Mouse (Mus musculus) intestine, embryonic 16.5 days (tissue): ENCODE data around the gene Nop2. TPM values are rescaled to one million over a fixed set of nuclear protein-coding genes. Genes with fewer than 3 reads are reported as not detected.
A peak's percentile ranks its signal among the peaks of the same experiment; 100 is the strongest.

Source experiments
- ATAC-seq: fragments of 200-750 bp; cut with Nextera tagmentation; 2 replicates; pipeline ENCODE4 v1.8.0; 2017; ENCODE audit warnings: moderate TSS enrichment, moderate library complexity
- H3K27ac ChIP-seq: fragments of 300-500 bp; sonication (generic); 2 replicates; pipeline ENCODE4 v1.5.1; 2014; ENCODE audit warnings: mild to moderate bottlenecking, low read length
- H3K27me3 ChIP-seq: fragments of 300-500 bp; sonication (generic); replicated peaks from 2 replicates; pipeline ENCODE4 v1.6.1; 2014; ENCODE audit warnings: low read length, control low read depth, mixed read lengths; ENCODE audit not compliant: control insufficient read depth, insufficient read depth
- H3K36me3 ChIP-seq: fragments of 300-500 bp; sonication (generic); 2 replicates; pipeline ENCODE4 v1.6.1; 2014; ENCODE audit warnings: low read length, control low read depth; ENCODE audit not compliant: control insufficient read depth, insufficient read depth
- H3K4me1 ChIP-seq: fragments of 300-500 bp; sonication (generic); 2 replicates; pipeline ENCODE4 v1.6.1; 2014; ENCODE audit warnings: low read length, control low read depth, mixed read lengths; ENCODE audit not compliant: control insufficient read depth, insufficient read depth
- H3K4me2 ChIP-seq: fragments of 300-500 bp; sonication (generic); 2 replicates; pipeline ENCODE4 v1.6.1; 2014; ENCODE audit warnings: low read depth, low read length, control low read depth
- H3K4me3 ChIP-seq: fragments of 300-500 bp; sonication (generic); 2 replicates; pipeline ENCODE4 v1.5.1; 2014; ENCODE audit warnings: mild to moderate bottlenecking, low read length
- H3K9ac ChIP-seq: fragments of 300-500 bp; sonication (generic); 2 replicates; pipeline ENCODE4 v1.6.1; 2014; ENCODE audit warnings: low read depth, low read length
- H3K9me3 ChIP-seq: fragments of 300-500 bp; sonication (generic); 2 replicates; pipeline ENCODE4 v1.6.1; 2016; ENCODE audit warnings: low read length, control low read depth; ENCODE audit not compliant: control insufficient read depth
- WGBS: fragments of 180-500 bp; shearing (Covaris S2); extraction: QIAGEN DNeasy Blood & Tissue Kit; methylation state at CpG from one replicate; pipeline ENCODE4 v1.1.7; 2014; 5-methylcytosine and 5-hydroxymethylcytosine counted together
- polyA plus RNA-seq: library from polyadenylated mRNA; unstranded; fragments of >200 nt; fragmentation: Nextera tagmentation; extraction: Ambion mirVana; gene quantifications from 2 replicates; pipeline ENCODE4 v1.2.1, GENCODE M21; 2015

Gene Nop2
- polyA plus RNA-seq, 1 experiment from 2014 or later = 66.8 TPM

- 3% methylated on average over 20 of the region's 20 CpGs for WGBS
- Histone ChIP-seq H3K4me1 (peaks cover 38% of the 10 kb centered on the region), H3K27me3 (no peaks in the 10 kb centered on the region), H3K4me2 (peak overlapping the region; percentile 83), H3K27ac (peak overlapping the region; percentile 94), H3K4me3 (peak overlapping the region; percentile 91), H3K36me3 (peaks cover under 1% of the 10 kb centered on the region), H3K9me3 (no peaks in the 10 kb centered on the region), H3K9ac (peak overlapping the region; percentile 98)
- no peak for ATAC-seq
Observed at GRCm38 (mm10) chr6:125163801-125164657, 32.3 kb downstream of the Nop2 start.

- H3K27ac ChIP-seq = peak overlapping the region; percentile 94
- peaks cover 38% of the 10 kb centered on the region for H3K4me1 ChIP-seq
- H3K36me3 ChIP-seq = peaks cover 6% of the 10 kb centered on the region
- no peaks in the 10 kb centered on the region for H3K9me3 ChIP-seq
- peak; percentile 2 for ATAC-seq
- WGBS = under 1% methylated on average over 39 of the region's 39 CpGs
- peak overlapping the region; percentile 83 for H3K4me2 ChIP-seq
- peak overlapping the region; percentile 91 for H3K4me3 ChIP-seq
- H3K9ac ChIP-seq = peak overlapping the region; percentile 98
- H3K27me3 ChIP-seq = no peaks in the 10 kb centered on the region
Observed at GRCm38 (mm10) chr6:125164672-125165327, 33.1 kb downstream of the Nop2 start.

- H3K4me3 ChIP-seq = peak overlapping the region; percentile 91
- peak; percentile 85 for ATAC-seq
- peaks cover 8% of the 10 kb centered on the region for H3K36me3 ChIP-seq
- peaks cover 38% of the 10 kb centered on the region for H3K4me1 ChIP-seq
- peak overlapping the region; percentile 83 for H3K4me2 ChIP-seq
- WGBS = under 1% methylated on average over 36 of the region's 36 CpGs
- no peaks in the 10 kb centered on the region for H3K9me3 ChIP-seq
- no peaks in the 10 kb centered on the region for H3K27me3 ChIP-seq
- peak overlapping the region; percentile 99 for H3K27ac ChIP-seq
- peak overlapping the region; percentile 98 for H3K9ac ChIP-seq
Observed at GRCm38 (mm10) chr6:125165328-125165891, 33.7 kb downstream of the Nop2 start.

- H3K9ac ChIP-seq = peak within 1 kb of the TSS; percentile 98
- H3K4me2 ChIP-seq = peak within 1 kb of the TSS; percentile 83
- no peaks in the 10 kb centered on the region for H3K27me3 ChIP-seq
- ATAC-seq = peak; percentile 83
- peak within 1 kb of the TSS; percentile 99 for H3K27ac ChIP-seq
- under 1% methylated on average over 18 of the region's 18 CpGs for WGBS
- H3K36me3 ChIP-seq = peaks cover 14% of the 10 kb centered on the region; the same call in 1 of the 2 replicates
- H3K4me1 ChIP-seq = peaks cover 34% of the 10 kb centered on the region
- H3K9me3 ChIP-seq = no peaks in the 10 kb centered on the region
- peak within 1 kb of the TSS; percentile 91 for H3K4me3 ChIP-seq
Observed at GRCm38 (mm10) chr6:125166051-125166751, 34.5 kb downstream of the Nop2 start, which contains the start of gene Gapdh. Gene Gapdh, minus strand, starts transcription at chr6:125166467.

- Histone ChIP-seq H3K9ac (peak overlapping the region; percentile 77), H3K9me3 (no peaks in the 10 kb centered on the region), H3K4me2 (peak overlapping the region; percentile 82), H3K27me3 (no peaks in the 10 kb centered on the region), H3K4me3 (peak overlapping the region; percentile 91), H3K36me3 (peaks cover 21% of the 10 kb centered on the region; the same call in 1 of the 2 replicates), H3K4me1 (peaks cover 29% of the 10 kb centered on the region), H3K27ac (peak overlapping the region; percentile 99)
- ATAC-seq = peak; percentile 61
- WGBS = 13% methylated on average over 10 of the region's 10 CpGs
Observed at GRCm38 (mm10) chr6:125166861-125167650, 35.3 kb downstream of the Nop2 start.

GRCm38 (mm10) chr6:125168086-125168485 is 36.4 kb downstream of the Nop2 start:
- H3K9me3 ChIP-seq = no peaks in the 10 kb centered on the region
- H3K27ac ChIP-seq = no peak overlapping the region
- 91% methylated on average over 14 of the region's 14 CpGs for WGBS
- no peak overlapping the region for H3K4me3 ChIP-seq
- H3K4me1 ChIP-seq = peaks cover 25% of the 10 kb centered on the region
- H3K36me3 ChIP-seq = peaks cover 21% of the 10 kb centered on the region; the same call in 1 of the 2 replicates
- no peak overlapping the region for H3K4me2 ChIP-seq
- H3K9ac ChIP-seq = no peak overlapping the region
- H3K27me3 ChIP-seq = no peaks in the 10 kb centered on the region
- no peak for ATAC-seq

- H3K4me3 ChIP-seq = no peak overlapping the region
- peaks cover 15% of the 10 kb centered on the region for H3K4me1 ChIP-seq
- no peaks in the 10 kb centered on the region for H3K27me3 ChIP-seq
- H3K36me3 ChIP-seq = peaks cover 34% of the 10 kb centered on the region
- WGBS = 80% methylated on average over 6 of the region's 6 CpGs
- H3K9ac ChIP-seq = no peak overlapping the region
- no peaks in the 10 kb centered on the region for H3K9me3 ChIP-seq
- H3K4me2 ChIP-seq = no peak overlapping the region
- ATAC-seq = no peak
- no peak overlapping the region for H3K27ac ChIP-seq
Observed at GRCm38 (mm10) chr6:125170194-125170593, 38.5 kb downstream of the Nop2 start.

- Histone ChIP-seq H3K9ac (no peak overlapping the region), H3K27me3 (no peaks in the 10 kb centered on the region), H3K4me3 (no peak overlapping the region), H3K36me3 (peaks cover 45% of the 10 kb centered on the region), H3K4me1 (peaks cover 5% of the 10 kb centered on the region), H3K27ac (no peak overlapping the region), H3K9me3 (no peaks in the 10 kb centered on the region), H3K4me2 (no peak overlapping the region)
- ATAC-seq = no peak
- whole genome bisulfite sequencing = 54% methylated on average over 2 of the region's 2 CpGs
Observed at GRCm38 (mm10) chr6:125172474-125172873, 40.8 kb downstream of the Nop2 start.
